Mouse (Mus musculus) testis, adult 2 months (tissue): ENCODE results near the gene Crim1.

ENCODE experiments used
- CTCF ChIP-seq: fragments of 200-500 bp; IDR thresholded peaks from 2 replicates; pipeline ENCODE4 v1.5.1; 2012; ENCODE audit warnings: low read depth, mild to moderate bottlenecking, inconsistent platforms, low read length, moderate library complexity; ENCODE audit not compliant: control insufficient read depth, insufficient read depth, insufficient replicate concordance
- POLR2A ChIP-seq: fragments of 200-500 bp; IDR thresholded peaks from 2 replicates; pipeline ENCODE4 v1.6.1; 2012; ENCODE audit warnings: low read depth, mild to moderate bottlenecking, inconsistent platforms, low read length, moderate library complexity; ENCODE audit not compliant: control insufficient read depth

GRCm38 (mm10) chr17:78272713-78273483 is 72.8 kb downstream of the Crim1 start:
- TF ChIP-seq POLR2A (no peak), CTCF (no peak)
